Mouse (Mus musculus) cerebellum, adult 2 months (tissue): ENCODE results near the gene Ifna15. TPM values are rescaled to one million over a fixed set of nuclear protein-coding genes. Genes with fewer than 3 reads are reported as not detected.

ENCODE experiments used
- DNase-seq, 2 experiments: peaks; one replicate each; pipeline ENCODE4 v3.0.0; 2021
- H3K27ac ChIP-seq: fragments of 200-500 bp; 2 replicates; pipeline ENCODE4 v1.5.1; 2012; ENCODE audit warnings: low read length, control low read depth, inconsistent platforms; ENCODE audit not compliant: insufficient read depth
- H3K27me3 ChIP-seq: fragments of 200-500 bp; 2 replicates; pipeline ENCODE4 v1.6.1; 2012; ENCODE audit warnings: inconsistent platforms, mild to moderate bottlenecking, low read length, moderate library complexity; ENCODE audit not compliant: control insufficient read depth, insufficient read depth
- H3K4me1 ChIP-seq: fragments of 200-500 bp; 2 replicates; pipeline ENCODE4 v1.6.1; 2011; ENCODE audit warnings: low read length; ENCODE audit not compliant: control insufficient read depth, insufficient read depth
- H3K4me3 ChIP-seq: fragments of 200-500 bp; replicated peaks from 2 replicates; pipeline ENCODE3; 2011; ENCODE audit warnings: mild to moderate bottlenecking, low read depth, low read length, control low read depth; ENCODE audit not compliant: insufficient read depth
- CTCF ChIP-seq: fragments of 200-500 bp; IDR thresholded peaks from 2 replicates; pipeline ENCODE4 v1.5.1; 2011; ENCODE audit warnings: low read depth, mild to moderate bottlenecking, control low read depth, low read length, moderate library complexity, borderline replicate concordance; ENCODE audit not compliant: insufficient read depth
- POLR2A ChIP-seq: fragments of 200-500 bp; IDR thresholded peaks from 2 replicates; pipeline ENCODE4 v1.6.1; 2011; ENCODE audit warnings: low read length, control low read depth, borderline replicate concordance; ENCODE audit not compliant: insufficient read depth
- WGBS: fragments of 180-500 bp; shearing (Covaris S2); methylation state at CpG from one replicate; pipeline ENCODE4 v1.1.7; 2018; 5-methylcytosine and 5-hydroxymethylcytosine counted together
- polyA plus RNA-seq: library from polyadenylated mRNA; depleted of rRNA; stranded (reverse); fragments of >200 nt; gene quantifications from 2 replicates; pipeline ENCODE4 v1.2.3, GENCODE M21; 2012; rRNA removed

The Ifna15 gene
- polyA plus RNA-seq, 1 experiment = not detected

DNA sequence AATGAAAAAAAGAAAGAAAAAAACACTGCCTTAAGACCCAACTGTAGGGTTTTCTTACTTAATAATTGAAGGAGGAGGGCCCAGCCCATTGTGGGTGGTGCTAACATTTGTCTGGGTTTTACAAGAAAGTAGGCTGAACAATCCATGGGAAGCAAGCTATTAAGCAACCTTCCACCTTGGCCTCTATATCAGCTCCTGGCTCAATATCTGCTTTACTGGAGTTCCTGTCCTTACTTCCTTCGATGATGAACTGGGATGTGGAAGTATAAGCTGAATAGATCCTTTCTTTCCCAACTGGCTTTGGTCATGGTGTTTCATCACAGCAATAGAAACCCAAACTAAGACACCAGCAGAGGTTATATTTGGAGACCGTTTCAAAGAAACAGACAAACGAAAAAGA, 32.7 kb downstream of the Ifna15 start:
- DNase-seq = no peak
- Histone ChIP-seq H3K27ac (no peak overlapping the region), H3K27me3 (no peaks in the 10 kb centered on the region), H3K4me3 (no peak overlapping the region), H3K4me1 (no peaks in the 10 kb centered on the region)
- TF ChIP-seq CTCF (no peak), POLR2A (no peak)
- WGBS = 84% methylated on average over 3 of the region's 3 CpGs

DNA sequence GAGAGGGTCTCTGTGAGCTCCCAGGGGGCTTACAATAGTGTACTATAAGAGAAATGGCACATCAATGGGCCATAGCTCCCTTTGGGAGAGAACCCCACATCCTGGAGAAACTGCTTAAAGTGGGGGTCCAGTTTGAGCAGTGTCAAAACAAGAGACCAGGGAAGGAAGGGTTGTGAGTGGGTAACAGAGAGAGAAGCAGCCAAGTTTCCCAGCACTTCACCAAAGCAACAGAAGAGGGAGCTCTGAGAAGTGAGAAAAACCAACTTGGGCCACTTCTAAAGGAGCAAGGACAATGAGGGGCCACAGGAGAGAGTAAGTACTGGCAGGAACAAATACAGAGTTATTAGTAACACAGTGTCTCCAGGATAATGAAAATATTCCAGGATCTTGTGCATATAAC, 34.8 kb downstream of the Ifna15 start:
- H3K27ac ChIP-seq = no peak overlapping the region
- no peak overlapping the region for H3K4me3 ChIP-seq
- no peaks in the 10 kb centered on the region for H3K27me3 ChIP-seq
- no peak for DNase-seq
- no peak for TF ChIP-seq CTCF
- no peak for TF ChIP-seq POLR2A
- no peaks in the 10 kb centered on the region for H3K4me1 ChIP-seq

DNA sequence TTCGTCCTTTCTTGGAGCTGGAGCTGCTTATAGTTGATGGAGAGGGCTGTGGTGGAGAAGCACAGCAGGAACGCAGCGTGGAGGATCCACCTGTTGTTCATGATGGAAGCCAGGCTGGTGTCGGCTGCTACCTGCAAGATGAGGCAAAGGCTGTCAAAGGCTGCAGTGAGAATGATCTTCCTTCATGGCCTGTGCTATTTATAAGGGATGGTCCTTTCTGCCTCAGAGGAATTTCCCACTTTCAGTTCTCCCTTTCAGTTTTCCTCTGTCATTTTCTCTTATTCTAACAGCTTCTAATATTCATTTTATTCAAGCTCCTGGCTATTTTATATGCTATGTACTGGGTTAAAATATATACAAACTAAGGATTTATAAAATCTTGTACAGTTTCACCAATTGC, 35.4 kb downstream of the Ifna15 start, which contains the start of gene Ifnb1:
Ifnb1 (minus strand) TSS at position 101 of the 400 bp plus-strand sequence.
- Histone ChIP-seq H3K27ac (no peak within 1 kb of the TSS), H3K4me1 (no peaks in the 10 kb centered on the region), H3K4me3 (no peak within 1 kb of the TSS), H3K27me3 (no peaks in the 10 kb centered on the region)
- no peak for DNase-seq
- TF ChIP-seq CTCF (no peak), POLR2A (no peak)
- 89% methylated on average over 4 of the region's 4 CpGs for WGBS

DNA sequence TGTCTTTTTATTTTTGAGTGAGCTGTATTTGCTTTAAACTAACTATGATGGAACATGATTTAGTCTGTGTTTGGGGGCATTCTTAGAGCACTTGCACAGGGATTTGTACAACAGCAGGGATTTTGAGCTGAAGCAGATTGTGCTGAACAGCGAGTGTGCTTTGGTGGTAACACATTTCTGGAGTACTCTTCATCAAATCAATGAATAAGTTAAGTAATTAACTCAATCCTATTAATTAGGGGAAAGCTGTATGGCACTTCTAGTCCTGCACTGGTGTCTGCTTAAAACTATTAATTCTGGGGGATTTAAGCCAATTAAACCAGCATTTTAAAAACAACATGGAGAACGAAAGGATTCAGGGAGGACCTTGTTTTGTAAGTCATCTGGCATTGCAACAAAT, 40.1 kb downstream of the Ifna15 start:
- TF ChIP-seq CTCF = no peak
- H3K4me1 ChIP-seq = no peaks in the 10 kb centered on the region
- H3K27ac ChIP-seq = no peak overlapping the region
- no peaks in the 10 kb centered on the region for H3K27me3 ChIP-seq
- no peak overlapping the region for H3K4me3 ChIP-seq
- no peak for DNase-seq
- WGBS = 78% methylated on average over 2 of the region's 2 CpGs

DNA sequence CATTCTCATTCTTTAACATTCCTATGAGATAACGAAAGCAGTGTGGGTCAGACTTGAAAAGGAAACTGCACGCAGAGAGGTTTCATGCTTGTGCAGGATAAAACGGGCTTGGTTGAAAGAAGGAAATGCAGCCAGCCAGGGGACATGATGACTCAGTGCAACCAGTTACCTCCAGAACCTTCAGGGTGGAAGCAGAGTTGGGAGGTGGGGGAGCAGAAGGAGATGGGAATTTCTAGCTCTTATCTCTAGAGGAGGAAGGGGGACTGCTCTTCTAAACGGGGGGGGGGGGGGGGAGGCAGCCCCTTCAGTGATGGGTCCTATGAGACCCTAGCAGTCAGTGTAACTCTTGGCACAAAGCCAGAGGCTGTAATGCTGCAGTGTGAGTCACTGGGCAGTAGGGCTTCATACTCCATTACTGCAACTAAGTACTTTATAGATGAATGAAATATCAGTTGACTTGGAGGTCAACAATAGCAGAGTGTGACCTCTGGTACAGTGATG, 42.3 kb downstream of the Ifna15 start:
- H3K27ac ChIP-seq = no peak overlapping the region
- no peak for TF ChIP-seq POLR2A
- TF ChIP-seq CTCF = no peak
- no peak overlapping the region for H3K4me3 ChIP-seq
- 52% methylated on average over 4 of the region's 4 CpGs for WGBS
- no peaks in the 10 kb centered on the region for H3K27me3 ChIP-seq
- H3K4me1 ChIP-seq = no peaks in the 10 kb centered on the region
- DNase-seq = no peak

DNA sequence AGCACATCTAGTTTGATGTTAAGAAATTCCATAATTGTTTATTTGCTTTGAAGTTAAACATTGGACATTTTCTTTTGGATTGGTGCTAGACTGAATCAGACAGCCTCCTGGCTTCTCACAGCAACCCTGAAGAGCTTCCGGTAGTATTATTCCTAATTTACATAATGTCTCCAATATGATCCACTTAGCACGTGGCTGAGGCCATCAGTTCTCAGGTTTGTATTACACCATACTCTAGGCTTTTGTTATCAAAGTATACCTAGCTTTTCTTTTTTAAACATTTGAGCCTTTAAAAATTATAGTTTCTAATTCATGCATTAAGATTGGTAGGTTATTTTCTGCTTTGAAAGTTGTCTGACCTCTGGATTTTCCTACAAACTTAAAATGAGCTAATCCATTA, 42.8 kb downstream of the Ifna15 start:
- 44% methylated on average over 2 of the region's 2 CpGs for WGBS
- no peak overlapping the region for H3K4me3 ChIP-seq
- DNase-seq = no peak
- H3K4me1 ChIP-seq = no peaks in the 10 kb centered on the region
- no peak overlapping the region for H3K27ac ChIP-seq
- no peak for TF ChIP-seq POLR2A
- no peak for TF ChIP-seq CTCF
- no peaks in the 10 kb centered on the region for H3K27me3 ChIP-seq

DNA sequence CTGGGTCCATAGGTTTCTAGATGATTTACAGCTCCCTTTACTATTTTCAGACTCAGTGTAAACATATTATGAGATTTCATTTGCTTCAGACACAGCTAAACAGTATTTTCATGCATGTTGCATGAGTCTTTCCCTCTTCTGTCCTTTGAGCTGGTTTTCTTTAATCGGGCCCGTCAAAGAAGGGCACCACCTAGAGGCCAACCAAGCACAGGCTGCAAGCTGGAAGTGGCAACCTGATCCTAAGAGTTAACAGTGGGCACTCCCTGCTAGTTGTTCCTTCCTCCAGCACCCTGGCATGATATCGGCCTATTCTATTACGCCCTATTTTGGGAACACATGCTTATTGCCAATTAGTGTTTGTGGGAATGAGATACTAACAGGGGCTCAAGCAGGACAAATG, 43.6 kb downstream of the Ifna15 start:
- TF ChIP-seq CTCF (peak; percentile 45; the same call in 1 of the 2 replicates), POLR2A (no peak)
- no peak for DNase-seq
- no peaks in the 10 kb centered on the region for H3K4me1 ChIP-seq
- no peaks in the 10 kb centered on the region for H3K27me3 ChIP-seq
- 33% methylated on average over 4 of the region's 4 CpGs for WGBS
- no peak overlapping the region for H3K4me3 ChIP-seq
- no peak overlapping the region for H3K27ac ChIP-seq

DNA sequence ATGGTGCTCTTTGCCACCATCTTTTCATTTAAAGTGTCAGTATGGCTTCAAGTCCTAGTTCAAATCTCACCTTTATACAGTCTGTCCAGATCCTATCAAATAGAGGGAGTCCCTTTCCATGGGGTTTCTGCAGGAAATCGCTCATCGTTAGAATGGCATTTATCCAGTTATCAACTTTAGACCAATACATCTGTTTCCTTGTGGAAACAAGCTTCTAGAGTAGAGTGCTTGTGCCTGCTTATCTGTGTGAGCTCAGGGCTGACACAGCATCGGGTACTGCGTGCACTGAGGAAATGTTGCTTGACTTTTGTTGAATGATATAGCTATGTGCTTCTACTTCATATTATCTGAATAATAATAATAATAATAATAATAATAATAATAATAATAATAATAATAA, 44.3 kb downstream of the Ifna15 start:
- WGBS = 99% methylated on average over 4 of the region's 4 CpGs
- no peak for TF ChIP-seq CTCF
- TF ChIP-seq POLR2A = no peak

More for the DNA sequence above, 44.3 kb downstream of the Ifna15 start:
- Histone ChIP-seq H3K27ac (no peak overlapping the region), H3K4me1 (no peaks in the 10 kb centered on the region), H3K4me3 (no peak overlapping the region), H3K27me3 (no peaks in the 10 kb centered on the region)
- DNase-seq = no peak

Other genes starting within 250 kb of the Ifna15 start
- 0.54 and 0.76 TPM in 2 replicates for gene Hacd4, start 119.3 kb downstream of the Ifna15 start, polyA plus RNA-seq
- not detected in 2 replicates for gene Ifnb1, start 35.5 kb downstream of the Ifna15 start, polyA plus RNA-seq
- gene Ifna14, start 13.6 kb upstream of the Ifna15 start, polyA plus RNA-seq = not detected in 2 replicates
- gene Ifna9, start 34.1 kb upstream of the Ifna15 start, polyA plus RNA-seq = not detected in 2 replicates
- not detected in 2 replicates for gene Ifna12, start 45.1 kb upstream of the Ifna15 start, polyA plus RNA-seq
- not detected in 2 replicates for gene C87499, start 76.2 kb upstream of the Ifna15 start, polyA plus RNA-seq
- not detected in 2 replicates for gene Ifna13, start 86.2 kb upstream of the Ifna15 start, polyA plus RNA-seq
- not detected in 2 replicates for gene Ifna16, start 118.7 kb upstream of the Ifna15 start, polyA plus RNA-seq
- not detected in 2 replicates for gene Ifna2, start 125.7 kb upstream of the Ifna15 start, polyA plus RNA-seq
- not detected in 2 replicates for gene Ifnab, start 133.1 kb upstream of the Ifna15 start, polyA plus RNA-seq
- 0.59 and 1.2 TPM in 2 replicates for gene Gm26566, start 163.6 kb upstream of the Ifna15 start, polyA plus RNA-seq
- gene Klhl9, start 164.2 kb upstream of the Ifna15 start, polyA plus RNA-seq = 43.6 and 44.7 TPM in 2 replicates
- gene Gm13271, start 196.6 kb upstream of the Ifna15 start, polyA plus RNA-seq = not detected in 2 replicates
- gene Gm13283, start 201.9 kb upstream of the Ifna15 start, polyA plus RNA-seq = not detected in 2 replicates
- gene Gm13290, start 215.6 kb upstream of the Ifna15 start, polyA plus RNA-seq = not detected in 2 replicates
- not detected in 2 replicates for gene Gm13289, start 218.7 kb upstream of the Ifna15 start, polyA plus RNA-seq
- not detected in 2 replicates for gene Gm13272, start 221.6 kb upstream of the Ifna15 start, polyA plus RNA-seq
- not detected in 2 replicates for gene Ifnz, start 223.9 kb upstream of the Ifna15 start, polyA plus RNA-seq
- not detected in 2 replicates for gene Gm13276, start 227.5 kb upstream of the Ifna15 start, polyA plus RNA-seq
- not detected in 2 replicates for gene Gm13277, start 230.4 kb upstream of the Ifna15 start, polyA plus RNA-seq
- gene Gm13278, start 233.3 kb upstream of the Ifna15 start, polyA plus RNA-seq = not detected in 2 replicates
- not detected in 2 replicates for gene Gm13275, start 236.2 kb upstream of the Ifna15 start, polyA plus RNA-seq
- not detected in 2 replicates for gene Gm13279, start 239.2 kb upstream of the Ifna15 start, polyA plus RNA-seq
- gene Gm13285, start 241.4 kb upstream of the Ifna15 start, polyA plus RNA-seq = not detected in 2 replicates
- gene Gm13287, start 245.0 kb upstream of the Ifna15 start, polyA plus RNA-seq = not detected in 2 replicates
- not detected in 2 replicates for gene Gm13288, start 247.3 kb upstream of the Ifna15 start, polyA plus RNA-seq